In the genomic region with DNA sequence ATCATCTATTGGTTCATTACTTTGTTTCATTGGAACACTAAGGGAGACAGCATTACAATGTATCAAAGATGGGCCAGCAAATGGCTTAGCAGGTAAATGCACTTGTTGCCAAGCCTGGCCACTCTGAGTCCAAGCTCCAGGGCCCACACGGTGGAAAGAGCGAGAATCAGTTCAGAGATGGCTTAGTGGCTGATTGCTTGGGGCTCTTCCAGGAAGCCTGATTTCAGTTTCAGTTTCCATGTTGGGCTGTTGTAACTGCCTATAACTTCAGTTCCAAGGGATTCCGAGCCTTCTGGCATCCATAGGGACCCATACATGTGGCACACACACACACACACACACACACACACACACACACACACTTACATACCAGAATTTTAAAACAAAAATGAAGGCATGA, we compare ENCODE assay signal across 15 mouse cellular contexts. TPM values are rescaled to one million over a fixed set of nuclear protein-coding genes. Genes with fewer than 3 reads are reported as not detected.
DNase-seq lines count a peak whose midpoint lies in the region; ATAC-seq and TF ChIP-seq lines count a peak whose summit lies in the region.
"Had no signal": no experiment of that assay in that cellular context is flagged by ENCODE, and none has a peak within 500 bp of the region (broad histone marks: within the 10 kb centered on the region; RNA-seq: fewer than 3 reads in every experiment).

No protein-coding gene starts in this region.

- WGBS in liver, postnatal 0 days (ENCODE audit: insufficient replicate concordance): 38% methylated on average over 3 of the region's 3 CpGs
- WGBS in liver, embryonic 11.5 days: 62% methylated on average over 3 of the region's 3 CpGs
- 10% methylated on average over 3 of the region's 3 CpGs for WGBS in small intestine, adult 2 months
- WGBS in hindbrain, embryonic 10.5 days: 83% methylated on average over 3 of the region's 3 CpGs

- H3K27ac ChIP-seq in liver, postnatal 0 days (ENCODE audit: low read depth): no peak overlapping the region
- H3K27ac ChIP-seq in liver, embryonic 11.5 days (ENCODE audit: low read depth, low read length): no peak overlapping the region
- peak overlapping the region; percentile 36 for H3K27ac ChIP-seq in small intestine, adult 2 months (ENCODE audit: insufficient read depth, low read depth, low read length)
- H3K27ac ChIP-seq in hindbrain, embryonic 10.5 days: no peak overlapping the region
- H3K27ac ChIP-seq: forebrain, embryonic 12.5 days; heart, adult 2 months; liver, embryonic 13.5 days; macrophage; midbrain, embryonic 15.5 days; neural tube, embryonic 12.5 days had no signal

- TF ChIP-seq EP300 in liver, postnatal 0 days (IDR thresholded peaks at IDR 0.05; ENCODE audit: low read depth): no peak

- intact Hi-C loops in heart, postnatal 10 days (cut with DNase I): loop anchor here (5.0 kb wide), 1 partner anchor 88 kb away; no protein-coding TSS in a partner anchor

- no peaks in the 10 kb centered on the region for H3K36me3 ChIP-seq in liver, postnatal 0 days (replicated peaks; ENCODE audit: insufficient read depth, low read length)
- no peaks in the 10 kb centered on the region for H3K36me3 ChIP-seq in liver, embryonic 11.5 days (ENCODE audit: control insufficient read depth, insufficient read depth, low read length)
- H3K36me3 ChIP-seq in small intestine, adult 2 months (ENCODE audit: control insufficient read depth, insufficient read depth, low read length): no peaks in the 10 kb centered on the region; the same call in 1 of the 2 replicates
- H3K36me3 ChIP-seq in hindbrain, embryonic 10.5 days: no peaks in the 10 kb centered on the region
- H3K36me3 ChIP-seq: forebrain, embryonic 12.5 days; liver, embryonic 13.5 days; midbrain, embryonic 15.5 days; neural tube, embryonic 12.5 days had no signal

- H3K4me3 ChIP-seq in liver, postnatal 0 days (ENCODE audit: low read depth, low read length): no peak overlapping the region
- H3K4me3 ChIP-seq in liver, embryonic 11.5 days (ENCODE audit: low read depth, low read length): no peak overlapping the region
- H3K4me3 ChIP-seq in small intestine, adult 2 months (ENCODE audit: low read depth, low read length): 0 out of 2 replicates have a peak overlapping the region, but pooled peaks have one; percentile 37
- H3K4me3 ChIP-seq in hindbrain, embryonic 10.5 days: no peak overlapping the region
- H3K4me3 ChIP-seq: forebrain, embryonic 12.5 days; heart, adult 2 months; liver, embryonic 13.5 days; midbrain, embryonic 15.5 days; neural tube, embryonic 12.5 days had no signal

- peak; percentile 90 for DNase-seq in heart, adult 11 months
- no peak for DNase-seq in heart, postnatal 10 days
- no peak for DNase-seq in liver, postnatal 0 days
- no peak for DNase-seq in liver, embryonic 11.5 days (ENCODE audit: low spot score)
- no peak for DNase-seq in hindbrain, embryonic 10.5 days (ENCODE audit: low spot score)
- no peak for DNase-seq in ovary, postnatal 36 days (ENCODE audit: low spot score)
- DNase-seq: liver, embryonic 13.5 days had no signal

- no peaks in the 10 kb centered on the region for H3K27me3 ChIP-seq in liver, postnatal 0 days (ENCODE audit: insufficient read depth, low read length)
- H3K27me3 ChIP-seq in liver, embryonic 11.5 days (replicated peaks; ENCODE audit: control insufficient read depth, insufficient read depth, low read length): no peaks in the 10 kb centered on the region; the same call in 1 of the 2 replicates
- H3K27me3 ChIP-seq in small intestine, adult 2 months (ENCODE audit: control insufficient read depth, insufficient read depth, low read length): no peaks in the 10 kb centered on the region
- no peaks in the 10 kb centered on the region for H3K27me3 ChIP-seq in hindbrain, embryonic 10.5 days (ENCODE audit: insufficient read depth, poor library complexity, severe bottlenecking)
- H3K27me3 ChIP-seq: midbrain, embryonic 15.5 days; neural tube, embryonic 12.5 days had no signal

- no peaks in the 10 kb centered on the region for H3K4me1 ChIP-seq in liver, postnatal 0 days (ENCODE audit: insufficient read depth)
- H3K4me1 ChIP-seq in liver, embryonic 11.5 days (replicated peaks; ENCODE audit: control insufficient read depth, insufficient read depth, low read length): no peaks in the 10 kb centered on the region
- peaks cover 7% of the 10 kb centered on the region; the same call in 1 of the 2 replicates for H3K4me1 ChIP-seq in small intestine, adult 2 months (ENCODE audit: control insufficient read depth, insufficient read depth, insufficient read length, low read length)
- 0 out of 2 replicates have a peak, but pooled peaks cover 2% of the 10 kb centered on the region for H3K4me1 ChIP-seq in hindbrain, embryonic 10.5 days (replicated peaks)
- H3K4me1 ChIP-seq: forebrain, embryonic 12.5 days; midbrain, embryonic 15.5 days; neural tube, embryonic 12.5 days had no signal

- no peak for ATAC-seq in liver, postnatal 0 days
- no peak for ATAC-seq in liver, embryonic 11.5 days (replicated peaks; ENCODE audit: low FRiP score)
- ATAC-seq in activated CD4-positive, CD25-positive, alpha-beta regulatory T cell, adult 4 months: peak; percentile 24
- ATAC-seq: midbrain, embryonic 15.5 days had no signal

- 0 out of 2 replicates have a peak overlapping the region, but pooled peaks have one; percentile 10 for H3K4me2 ChIP-seq in liver, postnatal 0 days (ENCODE audit: low read depth, low read length)
- no peak overlapping the region for H3K4me2 ChIP-seq in liver, embryonic 11.5 days
- H3K4me2 ChIP-seq: forebrain, embryonic 12.5 days; liver, embryonic 13.5 days; midbrain, embryonic 15.5 days; neural tube, embryonic 12.5 days had no signal

- no peak overlapping the region for H3K9ac ChIP-seq in liver, postnatal 0 days (replicated peaks)
- no peak overlapping the region for H3K9ac ChIP-seq in liver, embryonic 11.5 days (ENCODE audit: low read depth, low read length)
- H3K9ac ChIP-seq: forebrain, embryonic 12.5 days; liver, embryonic 13.5 days; midbrain, embryonic 15.5 days; neural tube, embryonic 12.5 days had no signal

- no peak for TF ChIP-seq POLR2A in small intestine, adult 2 months (IDR thresholded peaks at IDR 0.05; ENCODE audit: low read depth, low read length)

- TF ChIP-seq CTCF in liver, postnatal 0 days (IDR thresholded peaks at IDR 0.05; ENCODE audit: low read depth): no peak
- no peak for TF ChIP-seq CTCF in small intestine, adult 2 months (IDR thresholded peaks at IDR 0.05; ENCODE audit: extremely low read depth, insufficient read length, insufficient replicate concordance, low read depth, low read length)

- no peaks in the 10 kb centered on the region for H3K9me3 ChIP-seq in liver, postnatal 0 days (ENCODE audit: low read length)
- H3K9me3 ChIP-seq in liver, embryonic 11.5 days (ENCODE audit: control insufficient read depth, low read length): no peaks in the 10 kb centered on the region
- H3K9me3 ChIP-seq in hindbrain, embryonic 10.5 days: no peaks in the 10 kb centered on the region
- H3K9me3 ChIP-seq: forebrain, embryonic 12.5 days; liver, embryonic 13.5 days; midbrain, embryonic 15.5 days; neural tube, embryonic 12.5 days had no signal

RNA-seq across cellular contexts. Expression of a gene that starts 47.5 kb away (rescaled TPM):
- 1 to 10 TPM; 6.3 to 7.0 TPM for total RNA-seq in heart, postnatal 10 days (2021)
- 3.9 and 4.2 TPM in 2 replicates for polyA plus RNA-seq in liver, postnatal 0 days (2015; fragmentation: Nextera tagmentation; extraction: Ambion mirVana)
- 7.8 and 8.4 TPM in 2 replicates for polyA plus RNA-seq in liver, embryonic 11.5 days (2014; fragmentation: Nextera tagmentation; extraction: Ambion mirVana)
- polyA plus RNA-seq in activated CD4-positive, CD25-positive, alpha-beta regulatory T cell, adult 4 months (2017; shearing (Covaris generic)): 1 to 10 TPM in 1 of 2 experiments, under 1 TPM in 1; 0.79 to 1.7 TPM
- 25.7 and 108 TPM in 2 replicates for polyA plus RNA-seq in small intestine, adult 2 months (2012; rRNA removed)
- polyA plus RNA-seq in hindbrain, embryonic 10.5 days (2016; fragmentation: Nextera tagmentation; extraction: Ambion mirVana): 10.0 and 11.1 TPM in 2 replicates

RNA-seq across cellular contexts. Expression of a gene that starts 51.1 kb away (rescaled TPM):
- 1 to 10 TPM in 1 of 2 experiments, under 1 TPM in 1; 0.84 to 1.0 TPM for total RNA-seq in heart, postnatal 10 days (2021)
- polyA plus RNA-seq in liver, postnatal 0 days (2015; fragmentation: Nextera tagmentation; extraction: Ambion mirVana): 0.82 and 1.3 TPM in 2 replicates
- not detected in 2 replicates for polyA plus RNA-seq in liver, embryonic 11.5 days (2014; fragmentation: Nextera tagmentation; extraction: Ambion mirVana)
- 100 to 1,000 TPM; 141 to 153 TPM for polyA plus RNA-seq in activated CD4-positive, CD25-positive, alpha-beta regulatory T cell, adult 4 months (2017; shearing (Covaris generic))
- 3.4 and 7.4 TPM in 2 replicates for polyA plus RNA-seq in small intestine, adult 2 months (2012; rRNA removed)
- 0.20 TPM in 1 of 2 replicates, not detected in the other for polyA plus RNA-seq in hindbrain, embryonic 10.5 days (2016; fragmentation: Nextera tagmentation; extraction: Ambion mirVana)
- total RNA-seq: MEL had no signal

Comparison
In these comparisons a context has a peak if more than half of its experiments do, and no peak if none do; other contexts are left out.
1. RNA of a gene that starts 51.1 kb away (polyA plus RNA-seq): 141 to 153 TPM in activated CD4-positive, CD25-positive, alpha-beta regulatory T cell, adult 4 months; 3.4 to 7.4 TPM in small intestine, adult 2 months, 0.82 to 1.3 TPM in liver, postnatal 0 days, 0.20 TPM in hindbrain, embryonic 10.5 days and not detected in liver, embryonic 11.5 days; every median in the first group is over 10 times any median in the second.